Mouse (Mus musculus): ENCODE results near the gene Kcnh2. TPM values are rescaled to one million over a fixed set of nuclear protein-coding genes. Genes with fewer than 3 reads are reported as not detected.

Kcnh2 gene
- polyA plus RNA-seq, 1 experiment from 2014 or later, result 13.1 TPM

- Histone ChIP-seq H3K36me3 (ENCODE audit: control insufficient read depth, insufficient read depth, low read length) (no peaks in the 10 kb centered on the region), H3K27me3 (ENCODE audit: control insufficient read depth, insufficient read depth, low read length) (peaks cover 16% of the 10 kb centered on the region; the same call in 1 of the 2 replicates), H3K27ac (replicated peaks; ENCODE audit: low read depth, low read length) (no peak overlapping the region), H3K4me2 (ENCODE audit: low read length) (no peak overlapping the region), H3K4me1 (ENCODE audit: control insufficient read depth, insufficient read depth, low read length) (peaks cover 19% of the 10 kb centered on the region), H3K9ac (replicated peaks; ENCODE audit: low read length) (no peak overlapping the region), H3K4me3 (replicated peaks; ENCODE audit: low read depth, low read length) (no peak overlapping the region), H3K9me3 (ENCODE audit: control insufficient read depth, low read length) (no peaks in the 10 kb centered on the region)
- DNase-seq, result no peak
- no peak for ATAC-seq (ENCODE audit: low FRiP score, low TSS enrichment)
- WGBS, result 78% methylated on average over 4 of the region's 4 CpGs
Observed at GRCm38 (mm10) chr5:24389658-24390020, 38.2 kb upstream of the Kcnh2 start.

GRCm38 (mm10) chr5:24389011-24389657 is 37.7 kb upstream of the Kcnh2 start:
- Histone ChIP-seq H3K4me3 (replicated peaks; ENCODE audit: low read depth, low read length) (no peak overlapping the region), H3K4me1 (ENCODE audit: control insufficient read depth, insufficient read depth, low read length) (peaks cover 20% of the 10 kb centered on the region), H3K27me3 (ENCODE audit: control insufficient read depth, insufficient read depth, low read length) (peaks cover 16% of the 10 kb centered on the region; the same call in 1 of the 2 replicates), H3K27ac (replicated peaks; ENCODE audit: low read depth, low read length) (no peak overlapping the region), H3K36me3 (ENCODE audit: control insufficient read depth, insufficient read depth, low read length) (no peaks in the 10 kb centered on the region), H3K4me2 (ENCODE audit: low read length) (no peak overlapping the region), H3K9me3 (ENCODE audit: control insufficient read depth, low read length) (no peaks in the 10 kb centered on the region), H3K9ac (replicated peaks; ENCODE audit: low read length) (no peak overlapping the region)
- DNase-seq, result no peak
- ATAC-seq (ENCODE audit: low FRiP score, low TSS enrichment), result no peak
- WGBS, result 54% methylated on average over 6 of the region's 7 CpGs

- ATAC-seq (ENCODE audit: low FRiP score, low TSS enrichment), result no peak
- Histone ChIP-seq H3K36me3 (ENCODE audit: control insufficient read depth, insufficient read depth, low read length) (no peaks in the 10 kb centered on the region), H3K9ac (replicated peaks; ENCODE audit: low read length) (peak overlapping the region; percentile 56), H3K4me2 (ENCODE audit: low read length) (peak overlapping the region; percentile 92), H3K27ac (replicated peaks; ENCODE audit: low read depth, low read length) (no peak overlapping the region), H3K9me3 (ENCODE audit: control insufficient read depth, low read length) (no peaks in the 10 kb centered on the region), H3K4me3 (replicated peaks; ENCODE audit: low read depth, low read length) (peak overlapping the region; percentile 43), H3K4me1 (ENCODE audit: control insufficient read depth, insufficient read depth, low read length) (peaks cover 19% of the 10 kb centered on the region), H3K27me3 (ENCODE audit: control insufficient read depth, insufficient read depth, low read length) (peaks cover 16% of the 10 kb centered on the region; the same call in 1 of the 2 replicates)
- 21% methylated on average over 26 of the region's 26 CpGs for WGBS
- DNase-seq, result no peak
Observed at GRCm38 (mm10) chr5:24388246-24388915, 37.0 kb upstream of the Kcnh2 start.

GRCm38 (mm10) chr5:24387264-24388241 is 36.1 kb upstream of the Kcnh2 start:
- ATAC-seq (ENCODE audit: low FRiP score, low TSS enrichment) (no peak), DNase-seq (peak; percentile 80)
- Histone ChIP-seq H3K4me2 (ENCODE audit: low read length) (peak overlapping the region; percentile 92), H3K36me3 (ENCODE audit: control insufficient read depth, insufficient read depth, low read length) (no peaks in the 10 kb centered on the region), H3K27me3 (ENCODE audit: control insufficient read depth, insufficient read depth, low read length) (peaks cover 16% of the 10 kb centered on the region; the same call in 1 of the 2 replicates), H3K9ac (replicated peaks; ENCODE audit: low read length) (peak overlapping the region; percentile 56), H3K27ac (replicated peaks; ENCODE audit: low read depth, low read length) (no peak overlapping the region), H3K4me3 (replicated peaks; ENCODE audit: low read depth, low read length) (peak overlapping the region; percentile 43), H3K4me1 (ENCODE audit: control insufficient read depth, insufficient read depth, low read length) (peaks cover 26% of the 10 kb centered on the region), H3K9me3 (ENCODE audit: control insufficient read depth, low read length) (no peaks in the 10 kb centered on the region)
- WGBS, result under 1% methylated on average over 73 of the region's 73 CpGs

- ATAC-seq (ENCODE audit: low FRiP score, low TSS enrichment) (no peak), DNase-seq (no peak)
- Histone ChIP-seq H3K9ac (replicated peaks; ENCODE audit: low read length) (no peak overlapping the region), H3K4me1 (ENCODE audit: control insufficient read depth, insufficient read depth, low read length) (peaks cover 26% of the 10 kb centered on the region), H3K9me3 (ENCODE audit: control insufficient read depth, low read length) (no peaks in the 10 kb centered on the region), H3K36me3 (ENCODE audit: control insufficient read depth, insufficient read depth, low read length) (no peaks in the 10 kb centered on the region), H3K4me3 (replicated peaks; ENCODE audit: low read depth, low read length) (no peak overlapping the region), H3K27me3 (ENCODE audit: control insufficient read depth, insufficient read depth, low read length) (peaks cover 16% of the 10 kb centered on the region; the same call in 1 of the 2 replicates), H3K4me2 (ENCODE audit: low read length) (no peak overlapping the region), H3K27ac (replicated peaks; ENCODE audit: low read depth, low read length) (no peak overlapping the region)
- WGBS, result 78% methylated on average over 10 of the region's 10 CpGs
Observed at GRCm38 (mm10) chr5:24385887-24386550, 34.6 kb upstream of the Kcnh2 start.

- ATAC-seq (ENCODE audit: low FRiP score, low TSS enrichment) (no peak), DNase-seq (no peak)
- Histone ChIP-seq H3K27me3 (ENCODE audit: control insufficient read depth, insufficient read depth, low read length) (peaks cover 16% of the 10 kb centered on the region; the same call in 1 of the 2 replicates), H3K4me3 (replicated peaks; ENCODE audit: low read depth, low read length) (no peak overlapping the region), H3K36me3 (ENCODE audit: control insufficient read depth, insufficient read depth, low read length) (no peaks in the 10 kb centered on the region), H3K27ac (replicated peaks; ENCODE audit: low read depth, low read length) (no peak overlapping the region), H3K4me2 (ENCODE audit: low read length) (no peak overlapping the region), H3K9ac (replicated peaks; ENCODE audit: low read length) (no peak overlapping the region), H3K4me1 (ENCODE audit: control insufficient read depth, insufficient read depth, low read length) (peaks cover 26% of the 10 kb centered on the region), H3K9me3 (ENCODE audit: control insufficient read depth, low read length) (no peaks in the 10 kb centered on the region)
- 93% methylated on average over 5 of the region's 5 CpGs for WGBS
Observed at GRCm38 (mm10) chr5:24385374-24385773, 34.0 kb upstream of the Kcnh2 start.

- Histone ChIP-seq H3K4me1 (ENCODE audit: control insufficient read depth, insufficient read depth, low read length) (peaks cover 26% of the 10 kb centered on the region), H3K36me3 (ENCODE audit: control insufficient read depth, insufficient read depth, low read length) (no peaks in the 10 kb centered on the region), H3K4me2 (ENCODE audit: low read length) (no peak overlapping the region), H3K9me3 (ENCODE audit: control insufficient read depth, low read length) (no peaks in the 10 kb centered on the region), H3K27ac (replicated peaks; ENCODE audit: low read depth, low read length) (no peak overlapping the region), H3K4me3 (replicated peaks; ENCODE audit: low read depth, low read length) (no peak overlapping the region), H3K27me3 (ENCODE audit: control insufficient read depth, insufficient read depth, low read length) (peaks cover 16% of the 10 kb centered on the region; the same call in 1 of the 2 replicates), H3K9ac (replicated peaks; ENCODE audit: low read length) (no peak overlapping the region)
- DNase-seq (no peak), ATAC-seq (ENCODE audit: low FRiP score, low TSS enrichment) (no peak)
- WGBS, result 77% methylated on average over 6 of the region's 6 CpGs
Observed at GRCm38 (mm10) chr5:24384407-24384806, 33.0 kb upstream of the Kcnh2 start.

Measured in midbrain, embryonic 14.5 days (tissue).